In the genomic region with DNA sequence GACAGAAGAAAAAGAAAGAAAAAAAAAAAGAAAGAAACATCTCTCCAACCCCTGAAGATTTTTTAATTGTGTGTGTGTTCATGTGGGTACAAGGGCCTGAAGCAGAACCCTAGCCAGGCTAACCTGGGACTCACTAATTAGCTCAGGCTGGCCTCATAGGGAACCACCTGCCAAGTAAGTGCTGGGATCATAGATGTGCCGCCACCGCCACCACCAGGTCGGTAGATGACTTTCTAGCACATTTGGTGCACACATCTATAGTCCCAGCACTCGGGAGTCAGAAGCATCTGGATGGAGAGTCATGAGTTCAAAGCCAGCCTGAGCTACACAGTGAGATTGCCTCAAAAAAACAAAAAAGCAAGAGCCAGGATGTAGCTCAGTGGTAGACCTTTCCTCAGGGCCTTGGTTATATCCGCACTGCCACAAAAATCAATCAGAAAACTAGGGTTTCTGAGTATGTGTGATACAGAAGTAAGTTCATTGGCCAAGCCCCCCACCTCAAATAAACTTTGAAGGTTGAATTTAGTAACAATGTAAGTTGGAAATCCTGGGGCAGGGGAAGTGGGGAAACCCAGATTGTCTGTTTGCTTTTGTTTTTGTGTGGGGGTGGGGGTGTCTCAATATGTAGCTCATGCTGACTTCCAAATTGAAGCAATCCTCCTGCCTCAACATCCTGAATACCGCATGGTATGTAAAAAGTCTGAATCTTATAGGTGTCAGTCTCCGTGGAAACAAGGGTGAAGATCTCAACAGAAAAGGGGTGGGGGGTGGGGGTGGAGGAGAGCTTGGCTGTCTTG, we compare ENCODE assay signal across 19 mouse cellular contexts. TPM values are rescaled to one million over a fixed set of nuclear protein-coding genes. Genes with fewer than 3 reads are reported as not detected.
"Had no signal": no experiment of that assay in that cellular context is flagged by ENCODE, and none has a peak within 500 bp of the region (broad histone marks: within the 10 kb centered on the region; RNA-seq: fewer than 3 reads in every experiment).

No protein-coding gene starts in this region.

- DNase-seq: kidney, adult 8-10 months; kidney, postnatal 36 days; layer of hippocampus, adult 9-11 months; layer of hippocampus, postnatal 36 days; left cerebral cortex, postnatal 4 days; lung, postnatal 14 days; thymus, adult 2 months; thymus, postnatal 25 days had no signal

- ATAC-seq: intestine, postnatal 0 days had no signal

- H3K4me3 ChIP-seq: limb, embryonic 13.5 days; liver, embryonic 15.5 days; lung, embryonic 15.5 days; megakaryocyte, embryonic 14.5 days; midbrain, embryonic 12.5 days; neural tube, embryonic 12.5 days had no signal

- H3K4me2 ChIP-seq: liver, embryonic 15.5 days; lung, embryonic 15.5 days; midbrain, embryonic 12.5 days; neural tube, embryonic 12.5 days had no signal

- H3K9ac ChIP-seq: limb, embryonic 13.5 days; liver, embryonic 15.5 days; lung, embryonic 15.5 days; midbrain, embryonic 12.5 days; neural tube, embryonic 12.5 days had no signal

- H3K9me3 ChIP-seq: liver, embryonic 15.5 days; lung, embryonic 15.5 days; midbrain, embryonic 12.5 days; neural tube, embryonic 12.5 days had no signal

- H3K27ac ChIP-seq: limb, embryonic 13.5 days; liver, embryonic 15.5 days; lung, embryonic 15.5 days; macrophage; midbrain, embryonic 12.5 days; neural tube, embryonic 12.5 days; stomach, postnatal 0 days had no signal

- H3K36me3 ChIP-seq: neural tube, embryonic 12.5 days had no signal

RNA-seq across cellular contexts. Expression of gene B3gnt9, which starts 2.6 kb away (rescaled TPM):
- total RNA-seq: monocyte, adult 5-6 weeks had no signal

RNA-seq across cellular contexts. Expression of gene Fbxl8, which starts 6.9 kb away (rescaled TPM):
- total RNA-seq: monocyte, adult 5-6 weeks had no signal

RNA-seq across cellular contexts. Expression of gene Hsf4, which starts 12.1 kb away (rescaled TPM):
- total RNA-seq: monocyte, adult 5-6 weeks; neutrophil, adult 5-6 weeks had no signal
- polyA plus RNA-seq: liver, embryonic 15.5 days had no signal

RNA-seq across cellular contexts. Expression of gene Nol3, which starts 18.4 kb away (rescaled TPM):
- total RNA-seq: monocyte, adult 5-6 weeks; neutrophil, adult 5-6 weeks had no signal
